8 mouse cellular contexts compared by ENCODE assay signal in the genomic region with DNA sequence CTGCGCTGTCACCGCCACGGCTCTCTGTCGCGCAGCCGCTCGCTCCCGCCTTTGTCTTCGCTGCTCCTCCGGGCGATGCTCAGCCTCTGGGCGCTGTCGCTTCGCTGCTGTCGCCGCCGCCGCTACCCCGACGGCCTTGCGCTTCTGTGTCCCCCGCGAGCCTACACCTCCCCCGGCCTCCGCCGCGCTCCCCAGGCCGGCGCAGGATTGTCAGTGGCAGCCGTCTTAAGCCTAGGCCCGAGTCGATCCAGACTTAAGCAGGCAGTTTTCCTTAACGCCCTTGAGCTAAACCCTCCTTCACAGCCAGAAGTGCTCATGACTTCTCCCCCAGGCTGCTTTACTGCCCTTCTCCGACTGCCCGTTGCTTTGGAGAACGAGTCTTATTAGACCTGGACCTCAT. TPM values are rescaled to one million over a fixed set of nuclear protein-coding genes. Genes with fewer than 3 reads are reported as not detected.
DNase-seq lines count a peak whose midpoint lies in the region; ATAC-seq lines count a peak whose summit lies in the region.

No protein-coding gene starts in this region.

- peak overlapping the region; percentile 99 for H3K4me3 ChIP-seq in embryonic facial prominence, embryonic 13.5 days
- peak overlapping the region; percentile 99 for H3K4me3 ChIP-seq in megakaryocyte, embryonic 14.5 days (replicated peaks)

- ATAC-seq in embryonic facial prominence, embryonic 13.5 days (ENCODE audit: insufficient number of reproducible peaks, insufficient read depth, low FRiP score, low TSS enrichment, low read depth), result 0 out of 2 replicates have a peak, but pooled peaks have one; percentile 0
- no peak for ATAC-seq in granulocyte monocyte progenitor cell, adult 5-6 weeks (replicated peaks; ENCODE audit: poor library complexity, severe bottlenecking)

- H3K9ac ChIP-seq in embryonic facial prominence, embryonic 13.5 days, result peak overlapping the region; percentile 99

- DNase-seq in kidney, adult 9 months, result peak; percentile 25
- DNase-seq in kidney, postnatal 4 days, result no peak
- DNase-seq in ES-CJ7 (ENCODE audit: low read depth, low spot score), result peak; percentile 25
- peak; percentile 63 for DNase-seq in induced T-regulatory cell, adult 2 months (ENCODE audit: low read depth)
- DNase-seq in layer of hippocampus, adult 9-10 months (ENCODE audit: low spot score), result no peak

- peak overlapping the region; percentile 90 for H3K4me2 ChIP-seq in embryonic facial prominence, embryonic 13.5 days

- peaks cover 16% of the 10 kb centered on the region for H3K36me3 ChIP-seq in embryonic facial prominence, embryonic 13.5 days
- peaks cover 37% of the 10 kb centered on the region for H3K36me3 ChIP-seq in megakaryocyte, embryonic 14.5 days (replicated peaks; ENCODE audit: low read length)

- peak overlapping the region; percentile 98 for H3K27ac ChIP-seq in embryonic facial prominence, embryonic 13.5 days

- H3K27me3 ChIP-seq in embryonic facial prominence, embryonic 13.5 days, result no peaks in the 10 kb centered on the region
- H3K27me3 ChIP-seq in megakaryocyte, embryonic 14.5 days (replicated peaks), result no peaks in the 10 kb centered on the region

- peaks cover 31% of the 10 kb centered on the region for H3K4me1 ChIP-seq in embryonic facial prominence, embryonic 13.5 days
- H3K4me1 ChIP-seq in megakaryocyte, embryonic 14.5 days, result peaks cover 79% of the 10 kb centered on the region

- no peaks in the 10 kb centered on the region for H3K9me3 ChIP-seq in embryonic facial prominence, embryonic 13.5 days
- H3K9me3 ChIP-seq in megakaryocyte, embryonic 14.5 days, result no peaks in the 10 kb centered on the region

- under 1% methylated on average over 36 of the region's 36 CpGs for WGBS in embryonic facial prominence, embryonic 13.5 days

RNA-seq across cellular contexts. Expression of a gene that starts 1.3 kb away (rescaled TPM):
- 218 and 228 TPM in 2 replicates for polyA plus RNA-seq in embryonic facial prominence, embryonic 13.5 days (2015; fragmentation: Nextera tagmentation; extraction: Ambion mirVana)
- 14.0 and 53.0 TPM in 2 replicates for polyA plus RNA-seq in megakaryocyte, embryonic 14.5 days (2012; ENCODE audit: insufficient read depth, low replicate concordance)
- 203 and 218 TPM in 2 replicates for total RNA-seq in granulocyte monocyte progenitor cell, adult 5-6 weeks (2014; fragmentation: Nextera tagmentation)
- 221 and 239 TPM in 2 replicates for total RNA-seq in granulocyte monocyte progenitor cell, adult 5-6 weeks (2017)

RNA-seq across cellular contexts. Expression of a gene that starts 32.8 kb away (rescaled TPM):
- 0.79 and 1.2 TPM in 2 replicates for polyA plus RNA-seq in embryonic facial prominence, embryonic 13.5 days (2015; fragmentation: Nextera tagmentation; extraction: Ambion mirVana)
- polyA plus RNA-seq in megakaryocyte, embryonic 14.5 days (2012; ENCODE audit: insufficient read depth, low replicate concordance), result 11.4 and 15.9 TPM in 2 replicates
- 29.1 and 42.7 TPM in 2 replicates for total RNA-seq in granulocyte monocyte progenitor cell, adult 5-6 weeks (2014; fragmentation: Nextera tagmentation)
- 18.8 and 27.7 TPM in 2 replicates for total RNA-seq in granulocyte monocyte progenitor cell, adult 5-6 weeks (2017)

RNA-seq across cellular contexts. Expression of a gene that starts 32.8 kb away (rescaled TPM):
- 1.4 and 1.7 TPM in 2 replicates for polyA plus RNA-seq in embryonic facial prominence, embryonic 13.5 days (2015; fragmentation: Nextera tagmentation; extraction: Ambion mirVana)
- polyA plus RNA-seq in megakaryocyte, embryonic 14.5 days (2012; ENCODE audit: insufficient read depth, low replicate concordance), result 1.4 and 1.7 TPM in 2 replicates
- 8.1 and 10.6 TPM in 2 replicates for total RNA-seq in granulocyte monocyte progenitor cell, adult 5-6 weeks (2014; fragmentation: Nextera tagmentation)
- 6.0 and 8.9 TPM in 2 replicates for total RNA-seq in granulocyte monocyte progenitor cell, adult 5-6 weeks (2017)

Comparison
In these comparisons a context has a peak if more than half of its experiments do, and no peak if none do; other contexts are left out.
1. DNase-seq: peak in kidney, adult 9 months (single experiment), ES-CJ7 (single experiment) and induced T-regulatory cell, adult 2 months (single experiment); none in kidney, postnatal 4 days (0 of 2) and layer of hippocampus, adult 9-10 months (single experiment).